Mouse (Mus musculus): ENCODE measurements around the gene Efl1.

DNA sequence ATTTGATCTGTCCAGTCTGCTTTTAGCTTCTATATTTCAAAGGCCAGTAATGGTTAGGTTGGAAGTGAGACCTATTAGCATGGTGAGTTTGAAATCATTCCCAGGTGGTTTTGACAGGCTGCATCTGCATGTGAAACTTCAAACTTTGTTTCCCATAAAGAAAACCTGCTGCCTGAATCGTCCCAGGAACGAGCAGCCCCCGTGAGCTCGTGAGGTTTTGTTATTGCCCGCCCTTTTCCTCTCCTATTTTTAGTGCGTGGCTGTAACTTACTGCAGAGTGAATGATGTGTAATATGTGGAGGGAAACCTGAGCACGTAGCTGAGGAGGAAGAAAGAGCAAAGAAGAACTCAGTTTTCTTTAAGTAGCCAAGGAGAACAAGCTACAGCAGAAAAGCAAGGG lies 72.5 kb downstream of the Efl1 start:
- no peak for TF ChIP-seq CTCF (IDR thresholded peaks at IDR 0.05; ENCODE audit: low read depth, low read length)
- no peak for TF ChIP-seq POLR2A (IDR thresholded peaks at IDR 0.05; ENCODE audit: insufficient read depth, low read length)

Data from ES-Bruce4 (cell line).